Mouse (Mus musculus): Measurements from ENCODE around the gene Gemin4. TPM values are rescaled to one million over a fixed set of nuclear protein-coding genes. Genes with fewer than 3 reads are reported as not detected.

Gemin4 gene
- polyA plus RNA-seq (2017; shearing (Covaris generic)): 22.4 TPM

DNA sequence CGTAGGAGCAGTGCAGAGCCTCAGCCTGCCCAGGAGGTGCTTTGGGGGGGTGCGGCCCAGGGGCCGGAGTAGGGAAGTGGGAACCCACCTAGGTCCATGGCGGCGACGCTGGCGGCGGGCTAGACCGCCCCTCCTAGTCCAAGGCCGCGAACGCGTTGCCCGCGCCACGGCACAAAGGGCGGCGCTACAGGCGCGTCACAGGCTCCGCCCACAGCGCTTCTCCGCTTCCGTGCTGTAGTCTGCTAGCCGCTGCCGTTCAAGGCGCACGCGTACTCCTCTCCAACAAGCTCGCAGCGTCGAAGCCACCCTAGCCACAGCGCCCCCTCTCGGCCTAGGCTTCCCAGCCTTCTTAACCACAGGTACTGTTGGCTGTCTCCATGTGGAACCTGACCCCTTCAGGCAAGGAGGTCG lies at the start of gene Gemin4, which contains the start of gene Dbil5:
Gene Gemin4, minus strand, starts transcription at position 275 of the 411 bp plus-strand sequence.
Gene Dbil5, plus strand, starts transcription at position 219 of the 411 bp plus-strand sequence.

DNA sequence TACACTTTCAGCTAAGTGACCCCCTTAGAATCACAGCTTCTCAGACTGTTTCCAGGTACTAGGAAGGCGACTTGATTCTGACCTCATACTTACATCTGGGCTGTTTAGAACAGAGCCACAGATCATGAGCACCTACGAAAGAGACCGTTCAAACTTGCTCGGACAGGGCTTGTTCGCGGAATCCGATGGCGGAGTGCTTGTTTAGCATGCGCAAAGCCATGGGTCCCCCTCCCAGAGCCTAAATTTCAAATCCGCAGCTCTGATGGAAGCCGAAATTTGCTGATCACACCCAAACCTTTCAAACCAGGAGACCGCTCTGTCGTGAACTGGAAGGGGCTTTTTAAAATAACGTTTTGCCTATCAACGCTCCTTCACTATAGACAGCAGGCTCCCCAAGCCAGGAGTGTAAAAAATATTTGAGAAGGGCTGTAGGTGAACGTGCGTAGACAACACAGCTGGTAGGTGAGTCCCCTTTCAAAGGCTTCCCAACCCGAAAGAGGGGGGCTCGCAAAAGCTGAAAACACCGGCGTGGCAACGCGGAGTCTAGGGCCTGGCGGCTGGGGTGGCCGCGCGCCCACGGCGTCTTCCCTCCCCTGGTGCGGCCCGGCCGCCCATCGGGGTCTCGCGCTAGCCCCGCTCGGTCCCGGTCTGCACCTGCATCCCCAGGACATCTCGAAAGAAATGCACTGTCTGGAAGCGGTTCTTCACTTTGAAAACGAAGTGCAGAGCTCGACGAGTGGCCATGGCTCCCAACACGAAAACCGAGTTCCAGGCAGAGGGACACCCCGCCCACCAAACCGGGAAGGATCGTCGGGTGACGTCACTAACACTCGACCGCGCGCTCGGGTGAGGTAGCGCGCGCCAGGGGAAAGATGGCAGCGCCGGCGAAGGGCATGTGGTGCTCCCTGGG lies 25.7 kb upstream of the Gemin4 start, which contains the start of the genes Mrm3 and Glod4:
Gene Mrm3, plus strand, starts transcription at position 815 of the 910 bp plus-strand sequence.
Gene Glod4, minus strand, starts transcription at position 825 of the 910 bp plus-strand sequence.

DNA sequence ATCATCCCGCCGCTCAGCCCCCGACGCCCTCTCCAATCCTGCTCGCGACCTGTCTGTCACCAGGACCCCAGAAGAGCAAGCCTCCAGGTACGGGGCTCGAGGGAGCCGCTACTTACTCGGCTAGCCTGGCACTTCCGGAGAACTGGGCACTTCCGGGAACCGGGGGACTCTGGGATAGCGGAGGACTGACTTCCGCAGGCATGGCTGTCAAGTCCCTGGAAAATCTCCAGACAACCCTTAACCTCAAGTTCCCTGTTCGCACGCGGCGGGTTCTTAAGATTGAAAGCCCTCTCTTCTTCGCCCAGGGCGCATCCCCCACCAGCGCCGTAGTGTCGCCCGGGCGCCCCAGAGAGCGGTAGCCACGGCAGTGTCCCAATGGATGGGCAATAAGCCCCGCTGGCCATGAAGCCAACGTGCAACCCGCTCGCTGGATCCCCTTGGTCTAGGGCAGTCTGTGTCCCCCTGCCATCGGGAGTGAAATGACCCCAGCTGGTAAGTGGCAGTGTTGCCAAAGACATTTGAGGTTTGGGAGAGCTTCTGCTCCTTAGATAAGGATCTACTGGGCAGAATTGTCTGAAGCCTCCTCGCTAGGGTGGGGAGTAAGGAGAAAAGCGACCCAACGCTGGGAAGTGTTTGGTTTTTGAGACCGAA lies 37.8 kb downstream of the Gemin4 start, which contains the start of the genes Vps53 and Fam57a:
Gene Vps53, minus strand, starts transcription at position 153 of the 651 bp plus-strand sequence.
Gene Fam57a, plus strand, starts transcription at position 177 of the 651 bp plus-strand sequence.

Other genes with a start within 250 kb of the Gemin4 start
- gene 1700016K19Rik, start 217.8 kb downstream of the Gemin4 start, polyA plus RNA-seq (2017; shearing (Covaris generic)): not detected
- gene Rflnb, start 189.9 kb downstream of the Gemin4 start, polyA plus RNA-seq (2017; shearing (Covaris generic)): 12.2 TPM
- 68.2 TPM for gene Vps53, start 38.0 kb downstream of the Gemin4 start, polyA plus RNA-seq (2017; shearing (Covaris generic))
- gene Fam57a, start 38.0 kb downstream of the Gemin4 start, polyA plus RNA-seq (2017; shearing (Covaris generic)): 5.2 TPM
- not detected for gene Dbil5, start 56 bp downstream of the Gemin4 start, polyA plus RNA-seq (2017; shearing (Covaris generic))
- gene Mrm3, start 26.1 kb upstream of the Gemin4 start, polyA plus RNA-seq (2017; shearing (Covaris generic)): 17.1 TPM
- 88.9 TPM for gene Glod4, start 26.1 kb upstream of the Gemin4 start, polyA plus RNA-seq (2017; shearing (Covaris generic))
- 0.77 TPM for gene Nxn, start 181.5 kb upstream of the Gemin4 start, polyA plus RNA-seq (2017; shearing (Covaris generic))
- 49.2 TPM for gene Timm22, start 189.3 kb upstream of the Gemin4 start, polyA plus RNA-seq (2017; shearing (Covaris generic))

Data from activated CD4-positive, CD25-positive, alpha-beta regulatory T cell, adult 9 weeks (primary cell).